Mouse (Mus musculus) forebrain, postnatal 0 days (tissue): Measurements from ENCODE around the gene Gm20683. TPM values are rescaled to one million over a fixed set of nuclear protein-coding genes. Genes with fewer than 3 reads are reported as not detected.
"Not testable (repeated sequence)": the region's sequence is repeated elsewhere in the genome, so short reads cannot be mapped to it uniquely, and the experiment has no call there.

ENCODE experiments used
- ATAC-seq: fragments of 200-750 bp; cut with Nextera tagmentation; 2 replicates; pipeline ENCODE4 v1.8.0; 2017; ENCODE audit warnings: mild to moderate bottlenecking, moderate library complexity
- DNase-seq: peaks from one replicate; pipeline ENCODE4 v3.0.0-alpha.2; 2015
- H3K27ac ChIP-seq: fragments of 300-500 bp; sonication (generic); 2 replicates; pipeline ENCODE4 v1.5.1; 2014; ENCODE audit warnings: low read depth, mild to moderate bottlenecking, antibody characterized with exemption, low read length, moderate library complexity, mixed read lengths
- H3K27me3 ChIP-seq: fragments of 300-500 bp; sonication (generic); 2 replicates; pipeline ENCODE4 v1.6.1; 2014; ENCODE audit warnings: mild to moderate bottlenecking, low read length, mixed read lengths; ENCODE audit not compliant: insufficient read depth
- H3K36me3 ChIP-seq: fragments of 300-500 bp; sonication (generic); 2 replicates; pipeline ENCODE4 v1.6.1; 2014; ENCODE audit warnings: mild to moderate bottlenecking, moderate library complexity; ENCODE audit not compliant: insufficient read depth
- H3K4me1 ChIP-seq: fragments of 300-500 bp; sonication (generic); 2 replicates; pipeline ENCODE4 v1.6.1; 2014; ENCODE audit warnings: antibody characterized with exemption; ENCODE audit not compliant: insufficient read depth
- H3K4me2 ChIP-seq: fragments of 300-500 bp; sonication (generic); 2 replicates; pipeline ENCODE4 v1.6.1; 2014; ENCODE audit warnings: low read depth, mild to moderate bottlenecking, moderate library complexity
- H3K4me3 ChIP-seq: fragments of 300-500 bp; sonication (generic); 2 replicates; pipeline ENCODE4 v1.5.1; 2014; ENCODE audit warnings: low read depth, low read length, mixed read lengths
- H3K9ac ChIP-seq: fragments of 300-500 bp; sonication (generic); 2 replicates; pipeline ENCODE4 v1.6.1; 2014; ENCODE audit warnings: mild to moderate bottlenecking
- H3K9me3 ChIP-seq: fragments of 300-500 bp; sonication (generic); 2 replicates; pipeline ENCODE4 v1.6.1; 2016; ENCODE audit warnings: low read length
- CTCF ChIP-seq: sonication (generic); IDR thresholded peaks from 2 replicates; pipeline ENCODE4 v1.5.1; 2016; ENCODE audit warnings: antibody characterized with exemption, control low read depth, low read depth
- WGBS: fragments of 180-500 bp; shearing (Covaris S2); extraction: QIAGEN DNeasy Blood & Tissue Kit; methylation state at CpG from one replicate; pipeline ENCODE4 v1.1.7; 2014; 5-methylcytosine and 5-hydroxymethylcytosine counted together
- polyA plus RNA-seq: library from polyadenylated mRNA; unstranded; fragments of >200 nt; fragmentation: Nextera tagmentation; extraction: Ambion mirVana; gene quantifications from 2 replicates; pipeline ENCODE4 v1.2.1, GENCODE M21; 2015
- total RNA-seq: library from RNA; depleted of rRNA; stranded (reverse); fragments of >200 nt; gene quantifications from 2 replicates; pipeline ENCODE4 v1.2.3, GENCODE M21; 2014

Gene Gm20683
- total and polyA plus RNA-seq, 2 experiments from 2014 or later, result 12.3 to 23.8 TPM

GRCm38 (mm10) chr17:25873405-25874147 is 32.0 kb upstream of the Gm20683 start:
- H3K27ac ChIP-seq, result peak overlapping the region; percentile 96; the same call in 1 of the 2 replicates
- peak overlapping the region; percentile 69 for H3K4me3 ChIP-seq
- H3K9me3 ChIP-seq, result no peaks in the 10 kb centered on the region
- no peaks in the 10 kb centered on the region for H3K27me3 ChIP-seq
- ATAC-seq, result no peak
- peak overlapping the region; percentile 70 for H3K4me2 ChIP-seq
- H3K9ac ChIP-seq, result peak overlapping the region; percentile 89; the same call in 1 of the 2 replicates
- no peak for DNase-seq
- peaks cover 16% of the 10 kb centered on the region; the same call in 1 of the 2 replicates for H3K4me1 ChIP-seq
- WGBS, result 81% methylated on average over 11 of the region's 11 CpGs
- TF ChIP-seq CTCF, result no peak
- H3K36me3 ChIP-seq, result peaks cover 11% of the 10 kb centered on the region; the same call in 1 of the 2 replicates

- Histone ChIP-seq H3K4me1 (peaks cover 16% of the 10 kb centered on the region; the same call in 1 of the 2 replicates), H3K36me3 (peaks cover 2% of the 10 kb centered on the region; the same call in 1 of the 2 replicates), H3K9ac (no peak overlapping the region), H3K9me3 (no peaks in the 10 kb centered on the region), H3K27me3 (no peaks in the 10 kb centered on the region), H3K4me3 (no peak overlapping the region), H3K4me2 (no peak overlapping the region), H3K27ac (no peak overlapping the region)
- TF ChIP-seq CTCF, result no peak
- 81% methylated on average over 3 of the region's 3 CpGs for WGBS
- ATAC-seq (no peak), DNase-seq (no peak)
Observed at GRCm38 (mm10) chr17:25872676-25873075, 31.1 kb upstream of the Gm20683 start.

- H3K27me3 ChIP-seq, H3K4me2 ChIP-seq, H3K27ac ChIP-seq, DNase-seq, H3K9me3 ChIP-seq, ATAC-seq, H3K4me3 ChIP-seq, H3K9ac ChIP-seq, H3K36me3 ChIP-seq: not testable (repeated sequence)
- H3K4me1 ChIP-seq, result peaks cover 10% of the 10 kb centered on the region; the same call in 1 of the 2 replicates
Observed at GRCm38 (mm10) chr17:25871566-25871965, 30.0 kb upstream of the Gm20683 start.

- 93% methylated on average over 2 of the region's 2 CpGs for WGBS
- H3K4me3 ChIP-seq, result no peak overlapping the region
- DNase-seq (no peak), ATAC-seq (no peak)
- no peaks in the 10 kb centered on the region for H3K9me3 ChIP-seq
- TF ChIP-seq CTCF, result no peak
- H3K4me2 ChIP-seq, result no peak overlapping the region
- H3K36me3 ChIP-seq, result no peaks in the 10 kb centered on the region
- H3K4me1 ChIP-seq, result 0 out of 2 replicates have a peak, but pooled peaks cover 4% of the 10 kb centered on the region
- no peak overlapping the region for H3K27ac ChIP-seq
- no peak overlapping the region for H3K9ac ChIP-seq
- H3K27me3 ChIP-seq, result no peaks in the 10 kb centered on the region
Observed at GRCm38 (mm10) chr17:25869954-25870353, 28.4 kb upstream of the Gm20683 start.

- H3K4me1 ChIP-seq, result 0 out of 2 replicates have a peak, but pooled peaks cover 4% of the 10 kb centered on the region
- no peak overlapping the region for H3K9ac ChIP-seq
- no peaks in the 10 kb centered on the region for H3K36me3 ChIP-seq
- TF ChIP-seq CTCF, result no peak
- H3K27ac ChIP-seq, result no peak overlapping the region
- H3K4me2 ChIP-seq, result no peak overlapping the region
- DNase-seq (no peak), ATAC-seq (no peak)
- 81% methylated on average over 8 of the region's 8 CpGs for whole genome bisulfite sequencing
- no peaks in the 10 kb centered on the region for H3K9me3 ChIP-seq
- H3K27me3 ChIP-seq, result no peaks in the 10 kb centered on the region
- no peak overlapping the region for H3K4me3 ChIP-seq
Observed at GRCm38 (mm10) chr17:25869498-25869897, 27.9 kb upstream of the Gm20683 start.

- under 1% methylated on average over 24 of the region's 24 CpGs for WGBS
- Histone ChIP-seq H3K4me2 (peak within 1 kb of the TSS; percentile 92), H3K27ac (peak within 1 kb of the TSS; percentile 17), H3K9ac (peak within 1 kb of the TSS; percentile 57), H3K27me3 (no peaks in the 10 kb centered on the region), H3K4me1 (0 out of 2 replicates have a peak, but pooled peaks cover 4% of the 10 kb centered on the region), H3K36me3 (no peaks in the 10 kb centered on the region; the same call in 1 of the 2 replicates), H3K9me3 (no peaks in the 10 kb centered on the region), H3K4me3 (peak within 1 kb of the TSS; percentile 59)
- DNase-seq (peak; percentile 85), ATAC-seq (peak; percentile 94)
- TF ChIP-seq CTCF, result peak; percentile 34; the same call in 1 of the 2 replicates
Observed at GRCm38 (mm10) chr17:25868601-25869191, 27.1 kb upstream of the Gm20683 start, which contains the start of gene Mcrip2. Gene Mcrip2 (minus strand): TSS chr17:25868764.
